Mouse (Mus musculus) thymus, adult 2 months (tissue): Measurements from ENCODE around the gene Slc1a2. TPM values are rescaled to one million over a fixed set of nuclear protein-coding genes. Genes with fewer than 3 reads are reported as not detected.

Experiments
- DNase-seq: peaks from one replicate; pipeline ENCODE4 v3.0.0; 2021
- H3K27ac ChIP-seq: fragments of 200-500 bp; 2 replicates; pipeline ENCODE4 v1.5.1; 2012; ENCODE audit warnings: low read length, control low read depth; ENCODE audit not compliant: control insufficient read depth, insufficient read depth
- H3K27me3 ChIP-seq: fragments of 200-500 bp; 2 replicates; pipeline ENCODE4 v1.6.1; 2012; ENCODE audit warnings: mild to moderate bottlenecking, low read length, moderate library complexity, mixed read lengths; ENCODE audit not compliant: control insufficient read depth, insufficient read depth
- H3K36me3 ChIP-seq: fragments of 200-500 bp; 2 replicates; pipeline ENCODE4 v1.6.1; 2012; ENCODE audit warnings: mild to moderate bottlenecking, low read length, moderate library complexity; ENCODE audit not compliant: control insufficient read depth, insufficient read depth
- H3K4me1 ChIP-seq: fragments of 200-500 bp; replicated peaks from 2 replicates; pipeline ENCODE4 v1.6.1; 2012; ENCODE audit warnings: low read length; ENCODE audit not compliant: control insufficient read depth, insufficient read depth
- H3K4me3 ChIP-seq: fragments of 200-500 bp; 2 replicates; pipeline ENCODE4 v1.5.1; 2012; ENCODE audit warnings: mild to moderate bottlenecking, low read length, control low read depth, moderate library complexity; ENCODE audit not compliant: control insufficient read depth, insufficient read depth
- CTCF ChIP-seq: fragments of 200-500 bp; IDR thresholded peaks from 2 replicates; pipeline ENCODE4 v1.5.1; 2012; ENCODE audit warnings: mild to moderate bottlenecking, control low read depth, low read length, moderate library complexity, borderline replicate concordance; ENCODE audit not compliant: control insufficient read depth, poor library complexity, insufficient read depth; ENCODE audit errors: extremely low read depth
- POLR2A ChIP-seq: fragments of 200-500 bp; IDR thresholded peaks from 2 replicates; pipeline ENCODE4 v1.6.1; 2012; ENCODE audit warnings: mild to moderate bottlenecking, low read length, control low read depth, moderate library complexity; ENCODE audit not compliant: control insufficient read depth, poor library complexity, insufficient read depth; ENCODE audit errors: extremely low read depth
- WGBS: fragments of 180-500 bp; shearing (Covaris S2); methylation state at CpG from one replicate; pipeline ENCODE4 v1.1.7; 2018; 5-methylcytosine and 5-hydroxymethylcytosine counted together
- polyA plus RNA-seq: library from polyadenylated mRNA; depleted of rRNA; stranded (reverse); fragments of >200 nt; gene quantifications from 2 replicates; pipeline ENCODE4 v1.2.3, GENCODE M21; 2012; rRNA removed

Gene Slc1a2
- 0.87 and 1.5 TPM in 2 replicates for polyA plus RNA-seq

- Histone ChIP-seq H3K4me3 (no peak within 1 kb of the TSS), H3K27me3 (peaks cover 7% of the 10 kb centered on the region; the same call in 1 of the 2 replicates), H3K36me3 (no peaks in the 10 kb centered on the region), H3K27ac (no peak within 1 kb of the TSS), H3K4me1 (no peaks in the 10 kb centered on the region)
- TF ChIP-seq POLR2A (no peak), CTCF (no peak)
- DNase-seq: no peak
- WGBS: 4% methylated on average over 20 of the region's 20 CpGs
Measured at GRCm38 (mm10) chr2:102658163-102658660, at the start of gene Slc1a2. Gene Slc1a2 (plus strand): TSS chr2:102658659.

- no peaks in the 10 kb centered on the region for H3K36me3 ChIP-seq
- 97% methylated on average over 4 of the region's 4 CpGs for WGBS
- TF ChIP-seq CTCF: no peak
- no peaks in the 10 kb centered on the region for H3K27me3 ChIP-seq
- H3K4me3 ChIP-seq: no peak overlapping the region
- DNase-seq: no peak
- H3K4me1 ChIP-seq: no peaks in the 10 kb centered on the region
- H3K27ac ChIP-seq: no peak overlapping the region
Measured at GRCm38 (mm10) chr2:102610485-102610884, 48.0 kb upstream of the Slc1a2 start.

- no peak overlapping the region for H3K4me3 ChIP-seq
- H3K27ac ChIP-seq: no peak overlapping the region
- no peak for TF ChIP-seq CTCF
- no peak for TF ChIP-seq POLR2A
- H3K4me1 ChIP-seq: no peaks in the 10 kb centered on the region
- H3K36me3 ChIP-seq: no peaks in the 10 kb centered on the region
- DNase-seq: no peak
- no peaks in the 10 kb centered on the region for H3K27me3 ChIP-seq
- WGBS: 28% methylated on average over 2 of the region's 2 CpGs
Measured at GRCm38 (mm10) chr2:102616637-102617036, 41.8 kb upstream of the Slc1a2 start.

GRCm38 (mm10) chr2:102620744-102621429 lies 37.6 kb upstream of the Slc1a2 start:
- Histone ChIP-seq H3K27ac (no peak overlapping the region), H3K36me3 (no peaks in the 10 kb centered on the region), H3K4me3 (no peak overlapping the region), H3K27me3 (no peaks in the 10 kb centered on the region), H3K4me1 (no peaks in the 10 kb centered on the region)
- TF ChIP-seq POLR2A: no peak
- TF ChIP-seq CTCF: no peak
- 92% methylated on average over 12 of the region's 12 CpGs for WGBS
- no peak for DNase-seq

GRCm38 (mm10) chr2:102622176-102622575 lies 36.3 kb upstream of the Slc1a2 start:
- Histone ChIP-seq H3K27ac (no peak overlapping the region), H3K36me3 (no peaks in the 10 kb centered on the region), H3K27me3 (no peaks in the 10 kb centered on the region), H3K4me3 (no peak overlapping the region), H3K4me1 (no peaks in the 10 kb centered on the region)
- WGBS: 94% methylated on average over 5 of the region's 5 CpGs
- no peak for DNase-seq
- TF ChIP-seq CTCF (no peak), POLR2A (no peak)

- no peak for DNase-seq
- no peak overlapping the region for H3K4me3 ChIP-seq
- no peaks in the 10 kb centered on the region for H3K27me3 ChIP-seq
- no peaks in the 10 kb centered on the region for H3K36me3 ChIP-seq
- H3K27ac ChIP-seq: no peak overlapping the region
- TF ChIP-seq POLR2A (no peak), CTCF (no peak)
- H3K4me1 ChIP-seq: no peaks in the 10 kb centered on the region
Measured at GRCm38 (mm10) chr2:102622943-102623342, 35.5 kb upstream of the Slc1a2 start.
